Mouse (Mus musculus): ENCODE measurements around the gene Vezf1.

GRCm38 (mm10) chr11:88049732-88050131 is 18.3 kb upstream of the Vezf1 start:
- TF ChIP-seq POLR2A (IDR thresholded peaks at IDR 0.05; ENCODE audit: low read depth, low read length) (no peak), RAD21 (IDR thresholded peaks at IDR 0.05; ENCODE audit: low read depth, low read length) (no peak), MAX (IDR thresholded peaks at IDR 0.05; ENCODE audit: low read length) (no peak), SIN3A (IDR thresholded peaks at IDR 0.05; ENCODE audit: low read length) (no peak), MAFK (IDR thresholded peaks at IDR 0.05; ENCODE audit: insufficient replicate concordance, low read length) (no peak), HCFC1 (IDR thresholded peaks at IDR 0.05; ENCODE audit: low read depth, low read length) (no peak), PAX5 (IDR thresholded peaks at IDR 0.05; ENCODE audit: low read length) (no peak), EP300 (IDR thresholded peaks at IDR 0.05; ENCODE audit: low read length) (no peak), CHD2 (IDR thresholded peaks at IDR 0.05; ENCODE audit: low read length) (no peak), ETS1 (conservative IDR thresholded peaks at IDR 0.05; ENCODE audit: low read depth, low read length) (no peak), TCF12 (IDR thresholded peaks at IDR 0.05; ENCODE audit: low read depth, low read length) (no peak), CTCF (conservative IDR thresholded peaks at IDR 0.05 in 1 of 2, IDR thresholded peaks at IDR 0.05 in 1 of 2; ENCODE audit: low read depth in 2 of 2, low read length in 2 of 2) (no peak), USF2 (conservative IDR thresholded peaks at IDR 0.05; ENCODE audit: low read depth, low read length) (no peak), ZC3H11A (IDR thresholded peaks at IDR 0.05; ENCODE audit: low read depth, low read length) (no peak)
